Mouse (Mus musculus) lung, adult 2 months (tissue): ENCODE data around the gene Gnb3. TPM values are rescaled to one million over a fixed set of nuclear protein-coding genes. Genes with fewer than 3 reads are reported as not detected.

Experiments
- DNase-seq: peaks from one replicate; pipeline ENCODE4 v3.0.0; 2022
- H3K4me1 ChIP-seq: fragments of 200-500 bp; 2 replicates; pipeline ENCODE4 v1.6.1; 2011; ENCODE audit warnings: low read length; ENCODE audit not compliant: control insufficient read depth, insufficient read depth
- H3K4me3 ChIP-seq: fragments of 200-500 bp; replicated peaks from 2 replicates; pipeline ENCODE3; 2011; ENCODE audit warnings: low read depth, mild to moderate bottlenecking, control low read depth, low read length; ENCODE audit errors: extremely low read depth
- CTCF ChIP-seq: fragments of 200-500 bp; IDR thresholded peaks from 2 replicates; pipeline ENCODE4 v1.5.1; 2011; ENCODE audit warnings: mild to moderate bottlenecking, low read length, control low read depth; ENCODE audit not compliant: insufficient read depth
- POLR2A ChIP-seq: fragments of 200-500 bp; IDR thresholded peaks from 2 replicates; pipeline ENCODE4 v1.6.1; 2011; ENCODE audit warnings: low read depth, mild to moderate bottlenecking, control low read depth, low read length, borderline replicate concordance; ENCODE audit errors: extremely low read depth
- WGBS: fragments of 180-500 bp; shearing (Covaris S2); methylation state at CpG from one replicate; pipeline ENCODE4 v1.1.7; 2018; 5-methylcytosine and 5-hydroxymethylcytosine counted together
- polyA plus RNA-seq: library from polyadenylated mRNA; depleted of rRNA; stranded (reverse); fragments of >200 nt; gene quantifications from 2 replicates; pipeline ENCODE4 v1.2.3, GENCODE M21; 2012

Gnb3 gene
- polyA plus RNA-seq, 1 experiment = 0.36 TPM

- 91% methylated on average over 8 of the region's 8 CpGs for WGBS
- no peak for DNase-seq
- H3K4me3 ChIP-seq = no peak overlapping the region
- 0 out of 2 replicates have a peak, but pooled peaks cover 8% of the 10 kb centered on the region for H3K4me1 ChIP-seq
- TF ChIP-seq POLR2A = no peak
- TF ChIP-seq CTCF = no peak
These were observed 22.5 kb downstream of the Gnb3 start for GRCm38 (mm10) chr6:124817563-124817962.

- 97% methylated on average over 11 of the region's 11 CpGs for WGBS
- DNase-seq = no peak
- Histone ChIP-seq H3K4me3 (no peak overlapping the region), H3K4me1 (0 out of 2 replicates have a peak, but pooled peaks cover 8% of the 10 kb centered on the region)
- no peak for TF ChIP-seq CTCF
- no peak for TF ChIP-seq POLR2A
These were observed 22.9 kb downstream of the Gnb3 start for GRCm38 (mm10) chr6:124817125-124817524.

DNA sequence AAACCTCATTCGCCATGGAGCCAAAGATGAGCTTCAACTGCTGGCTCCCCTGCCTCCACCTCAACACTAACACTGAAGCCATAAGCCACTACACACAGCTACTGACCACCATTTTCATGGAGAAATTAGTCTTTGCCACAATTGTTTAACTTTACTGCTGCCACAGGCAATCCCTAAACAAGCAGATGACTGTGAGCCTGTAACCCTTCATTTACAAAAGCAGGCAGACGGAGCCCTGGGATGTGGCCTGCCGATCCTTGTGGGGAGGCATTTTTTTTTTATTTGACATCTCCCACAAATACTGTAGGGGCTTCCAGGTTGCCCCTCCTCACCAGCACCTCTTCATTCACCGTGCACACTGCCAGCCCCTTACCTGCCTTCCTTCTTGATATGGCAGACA, 23.5 kb downstream of the Gnb3 start:
- Histone ChIP-seq H3K4me3 (no peak overlapping the region), H3K4me1 (0 out of 2 replicates have a peak, but pooled peaks cover 8% of the 10 kb centered on the region)
- WGBS = 88% methylated on average over 4 of the region's 4 CpGs
- no peak for TF ChIP-seq CTCF
- TF ChIP-seq POLR2A = no peak
- DNase-seq = no peak

DNA sequence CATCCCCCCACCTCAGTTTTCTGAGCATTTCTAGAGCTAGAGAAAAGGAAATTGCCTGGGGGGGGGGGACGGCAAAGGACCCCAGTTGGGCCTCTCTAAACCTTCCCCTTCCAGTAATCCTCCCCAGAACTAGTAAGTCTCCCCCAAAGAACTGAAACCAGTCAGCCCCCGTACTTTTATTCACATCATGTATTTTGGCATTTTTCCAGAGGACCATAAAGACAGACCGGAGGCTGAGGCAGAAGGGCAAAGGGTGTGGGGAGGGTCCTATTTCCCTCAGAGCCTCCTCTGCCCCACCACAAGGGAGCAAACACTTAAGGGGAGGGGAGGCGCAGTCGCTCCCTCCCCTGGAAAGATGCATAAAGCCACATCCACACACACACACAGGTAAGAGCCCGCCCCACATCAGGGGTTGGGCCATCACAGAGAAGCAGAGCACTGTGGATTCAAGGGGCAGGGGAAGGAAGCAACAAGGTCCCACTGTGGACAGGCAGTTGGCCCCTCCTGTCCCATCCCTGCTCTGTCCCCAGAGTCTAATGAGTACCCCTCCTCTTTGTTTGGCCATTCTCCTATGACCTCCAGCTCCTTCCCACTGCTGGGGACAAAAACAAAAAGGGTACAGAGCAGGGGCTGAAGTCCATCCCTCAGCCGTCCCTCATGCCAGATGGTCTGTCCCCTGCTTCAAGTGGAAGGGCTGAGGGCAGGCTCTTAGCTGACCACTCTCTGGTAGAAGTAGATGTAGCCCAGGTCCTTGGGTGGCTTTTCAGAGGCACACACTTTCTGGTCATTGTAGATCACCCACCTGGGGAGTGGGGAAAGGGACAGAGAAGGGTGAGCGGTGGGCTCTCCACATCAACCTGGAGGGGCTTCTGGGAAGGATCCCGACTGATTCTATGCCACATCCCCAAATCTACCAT, 25.0 kb downstream of the Gnb3 start:
- Histone ChIP-seq H3K4me3 (no peak overlapping the region), H3K4me1 (peaks cover 8% of the 10 kb centered on the region; the same call in 1 of the 2 replicates)
- 80% methylated on average over 9 of the region's 9 CpGs for WGBS
- no peak for TF ChIP-seq POLR2A
- no peak for DNase-seq

DNA sequence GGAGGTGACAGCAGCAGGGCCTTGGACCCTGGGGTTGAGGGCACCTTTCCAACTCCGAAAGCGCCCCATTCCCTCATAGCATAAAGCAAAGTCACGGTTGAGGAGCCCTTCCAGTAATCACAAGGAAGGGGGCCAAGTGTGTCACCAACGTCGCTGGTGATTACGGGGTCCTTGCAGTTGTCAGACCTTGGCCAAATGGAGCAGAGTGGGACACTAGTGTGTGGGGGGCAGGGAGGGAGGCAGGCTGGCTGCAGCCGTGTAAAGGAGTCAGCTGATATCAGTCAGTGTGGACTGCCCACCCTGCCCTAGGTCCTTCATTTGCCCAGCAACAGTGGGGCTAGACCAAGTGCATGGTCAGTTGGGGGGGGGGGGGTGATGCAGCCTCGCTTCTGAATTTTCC, 25.6 kb downstream of the Gnb3 start:
- Histone ChIP-seq H3K4me3 (no peak overlapping the region), H3K4me1 (peaks cover 12% of the 10 kb centered on the region)
- TF ChIP-seq CTCF (no peak), POLR2A (no peak)
- no peak for DNase-seq
- WGBS = 34% methylated on average over 8 of the region's 8 CpGs

DNA sequence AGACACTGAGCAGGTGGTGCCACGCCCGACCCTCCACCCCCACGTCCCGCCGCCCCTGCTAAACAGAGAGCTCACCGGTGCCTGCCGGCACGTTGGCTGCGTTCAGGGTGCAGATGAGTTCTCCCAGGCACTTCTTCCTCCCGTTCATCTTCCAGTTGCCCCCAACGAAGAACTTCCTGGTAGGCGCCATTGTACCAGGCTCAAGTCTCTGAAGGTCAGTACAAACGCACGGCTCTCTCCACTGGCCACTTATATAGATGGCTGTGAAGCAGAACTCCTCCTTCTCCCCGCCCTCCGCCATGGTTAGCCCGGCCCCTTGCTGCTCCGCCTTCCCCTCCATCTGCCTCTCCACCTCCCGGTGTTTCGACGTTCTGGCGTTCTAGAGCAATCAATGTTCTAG, 26.1 kb downstream of the Gnb3 start, which contains the start of gene Tpi1:
TSS of gene Tpi1 (minus strand) at position 364 of the 400 bp plus-strand sequence.
- TF ChIP-seq POLR2A (peak; percentile 98), CTCF (no peak)
- peaks cover 12% of the 10 kb centered on the region for H3K4me1 ChIP-seq
- under 1% methylated on average over 22 of the region's 22 CpGs for WGBS
- H3K4me3 ChIP-seq = peak within 1 kb of the TSS; percentile 69
- DNase-seq = peak; percentile 90

DNA sequence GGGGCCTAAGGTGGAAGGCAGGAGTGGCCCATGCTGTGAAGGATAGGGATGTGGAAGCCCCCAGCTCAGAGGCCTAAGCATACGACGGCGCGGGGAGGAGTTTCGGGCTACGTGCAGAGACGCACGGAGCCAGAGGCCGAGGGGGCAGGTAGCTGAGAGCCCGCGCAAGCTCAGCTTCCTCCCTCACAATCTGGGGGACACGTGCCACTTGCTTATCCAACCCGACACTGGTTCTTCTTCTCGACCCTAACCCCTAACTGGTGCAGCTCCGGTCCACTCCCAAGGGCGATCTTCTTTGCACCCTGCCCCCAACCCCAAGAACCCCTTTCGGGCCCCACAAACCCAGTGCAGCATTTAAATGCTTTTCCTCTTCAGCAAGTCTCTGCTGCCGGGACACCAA, 26.6 kb downstream of the Gnb3 start:
- Histone ChIP-seq H3K4me3 (peak overlapping the region; percentile 69), H3K4me1 (peaks cover 12% of the 10 kb centered on the region)
- DNase-seq = peak; percentile 59
- WGBS = 1% methylated on average over 18 of the region's 18 CpGs
- TF ChIP-seq POLR2A (peak; percentile 12; the same call in 1 of the 2 replicates), CTCF (no peak)

DNA sequence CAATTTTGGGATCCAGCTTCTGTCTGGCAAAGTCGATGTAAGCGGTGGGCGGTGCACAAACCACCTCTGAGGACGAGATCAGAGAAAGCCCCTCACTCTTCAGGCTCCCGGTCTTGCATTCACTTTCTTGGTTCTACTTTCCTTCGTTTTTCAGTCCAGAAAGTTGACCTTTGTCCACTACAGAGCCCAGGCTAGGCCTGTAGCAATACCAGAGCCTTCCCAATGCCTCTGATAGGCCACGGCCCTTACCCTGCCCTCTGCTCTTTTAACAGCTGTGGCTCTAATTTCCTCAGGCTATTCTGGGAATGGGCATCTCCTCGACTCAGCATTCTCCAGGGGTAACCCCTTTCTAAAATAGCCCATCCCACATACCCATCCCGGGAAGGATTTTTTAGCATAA, 27.2 kb downstream of the Gnb3 start:
- DNase-seq = no peak
- H3K4me1 ChIP-seq = peaks cover 16% of the 10 kb centered on the region
- H3K4me3 ChIP-seq = no peak overlapping the region
- TF ChIP-seq CTCF (no peak), POLR2A (no peak)
- 39% methylated on average over 9 of the region's 9 CpGs for WGBS

- no peak for DNase-seq
- WGBS = 79% methylated on average over 24 of the region's 24 CpGs
- no peak for TF ChIP-seq POLR2A
- no peak for TF ChIP-seq CTCF
These were observed 28.1 kb downstream of the Gnb3 start for GRCm38 (mm10) chr6:124811701-124812560.

More at GRCm38 (mm10) chr6:124811701-124812560, 28.1 kb downstream of the Gnb3 start:
- H3K4me3 ChIP-seq = no peak overlapping the region
- peaks cover 16% of the 10 kb centered on the region for H3K4me1 ChIP-seq
